Mouse (Mus musculus) lung, embryonic 14.5 days (tissue): ENCODE results near the gene Cldn4. TPM values are rescaled to one million over a fixed set of nuclear protein-coding genes. Genes with fewer than 3 reads are reported as not detected.

Experiments used
- ATAC-seq: fragments of 200-750 bp; cut with Nextera tagmentation; 2 replicates; pipeline ENCODE4 v1.8.0; 2017; ENCODE audit warnings: mild to moderate bottlenecking, moderate TSS enrichment, moderate library complexity; ENCODE audit not compliant: insufficient read depth
- DNase-seq: peaks from one replicate; pipeline ENCODE4 v3.0.0-alpha.2; 2015
- H3K27ac ChIP-seq: fragments of 300-500 bp; sonication (generic); 2 replicates; pipeline ENCODE4 v1.5.1; 2014; ENCODE audit warnings: low read depth, mild to moderate bottlenecking, moderate library complexity
- H3K27me3 ChIP-seq: fragments of 300-500 bp; sonication (generic); 2 replicates; pipeline ENCODE4 v1.6.1; 2014; ENCODE audit warnings: low read length, control low read depth; ENCODE audit not compliant: insufficient read depth
- H3K36me3 ChIP-seq: fragments of 300-500 bp; sonication (generic); 2 replicates; pipeline ENCODE4 v1.6.1; 2014; ENCODE audit warnings: control low read depth; ENCODE audit not compliant: insufficient read depth
- H3K4me1 ChIP-seq: fragments of 300-500 bp; sonication (generic); 2 replicates; pipeline ENCODE4 v1.6.1; 2014; ENCODE audit warnings: antibody characterized with exemption, control low read depth; ENCODE audit not compliant: insufficient read depth
- H3K4me2 ChIP-seq: fragments of 300-500 bp; sonication (generic); 2 replicates; pipeline ENCODE4 v1.6.1; 2014; ENCODE audit warnings: mild to moderate bottlenecking
- H3K4me3 ChIP-seq: fragments of 300-500 bp; sonication (generic); 2 replicates; pipeline ENCODE4 v1.5.1; 2014; ENCODE audit warnings: low read depth, low read length
- H3K9ac ChIP-seq: fragments of 300-500 bp; sonication (generic); 2 replicates; pipeline ENCODE4 v1.6.1; 2014
- H3K9me3 ChIP-seq: fragments of 300-500 bp; sonication (generic); 2 replicates; pipeline ENCODE4 v1.6.1; 2016; ENCODE audit warnings: low read depth, low read length, control low read depth
- CTCF ChIP-seq: IDR thresholded peaks from 2 replicates; pipeline ENCODE4 v1.5.1; 2016; ENCODE audit warnings: antibody characterized with exemption, low read depth
- WGBS: fragments of 180-500 bp; shearing (Covaris S2); extraction: QIAGEN DNeasy Blood & Tissue Kit; methylation state at CpG from one replicate; pipeline ENCODE4 v1.1.7; 2014; 5-methylcytosine and 5-hydroxymethylcytosine counted together
- polyA plus RNA-seq: library from polyadenylated mRNA; unstranded; fragments of >200 nt; fragmentation: Nextera tagmentation; extraction: Ambion mirVana; gene quantifications from 2 replicates; pipeline ENCODE4 v1.2.1, GENCODE M21; 2014

Gene Cldn4
- 41.9 and 42.4 TPM in 2 replicates for polyA plus RNA-seq

GRCm38 (mm10) chr5:134946857-134947255, at the start of gene Cldn4:
TSS of gene Cldn4 (minus strand) at chr5:134946934.
- WGBS: 16% methylated on average over 11 of the region's 11 CpGs
- TF ChIP-seq CTCF: no peak
- Histone ChIP-seq H3K27ac (peak within 1 kb of the TSS; percentile 91), H3K4me2 (peak within 1 kb of the TSS; percentile 55), H3K4me3 (peak within 1 kb of the TSS; percentile 48), H3K4me1 (peaks cover 22% of the 10 kb centered on the region), H3K36me3 (no peaks in the 10 kb centered on the region), H3K9ac (peak within 1 kb of the TSS; percentile 62), H3K9me3 (no peaks in the 10 kb centered on the region), H3K27me3 (peaks cover 25% of the 10 kb centered on the region)
- ATAC-seq: peak; percentile 53
- DNase-seq: peak; percentile 85

- H3K4me1 ChIP-seq: no peaks in the 10 kb centered on the region
- H3K36me3 ChIP-seq: no peaks in the 10 kb centered on the region
- H3K27me3 ChIP-seq: peaks cover 5% of the 10 kb centered on the region
- H3K27ac ChIP-seq: peak overlapping the region; percentile 36; the same call in 1 of the 2 replicates
- no peaks in the 10 kb centered on the region for H3K9me3 ChIP-seq
- WGBS: 65% methylated on average over 5 of the region's 5 CpGs
- no peak overlapping the region for H3K4me3 ChIP-seq
- DNase-seq: no peak
- no peak overlapping the region for H3K4me2 ChIP-seq
- no peak for TF ChIP-seq CTCF
- H3K9ac ChIP-seq: no peak overlapping the region
- ATAC-seq: no peak
These were observed 45.8 kb upstream of the Cldn4 start for GRCm38 (mm10) chr5:134992566-134992965.

GRCm38 (mm10) chr5:134989741-134990140, 43.0 kb upstream of the Cldn4 start:
- H3K36me3 ChIP-seq: no peaks in the 10 kb centered on the region
- WGBS: 44% methylated on average over 6 of the region's 6 CpGs
- H3K27ac ChIP-seq: no peak overlapping the region
- no peaks in the 10 kb centered on the region for H3K4me1 ChIP-seq
- no peaks in the 10 kb centered on the region for H3K9me3 ChIP-seq
- H3K4me2 ChIP-seq: peak overlapping the region; percentile 62
- H3K9ac ChIP-seq: no peak overlapping the region
- no peak for TF ChIP-seq CTCF
- no peak for ATAC-seq
- peak; percentile 47 for DNase-seq
- no peak overlapping the region for H3K4me3 ChIP-seq
- peaks cover 34% of the 10 kb centered on the region for H3K27me3 ChIP-seq

- no peaks in the 10 kb centered on the region for H3K4me1 ChIP-seq
- peaks cover 39% of the 10 kb centered on the region for H3K27me3 ChIP-seq
- no peak for DNase-seq
- H3K9ac ChIP-seq: peak overlapping the region; percentile 23; the same call in 1 of the 2 replicates
- ATAC-seq: no peak
- peak overlapping the region; percentile 52 for H3K4me3 ChIP-seq
- 49% methylated on average over 11 of the region's 11 CpGs for WGBS
- H3K9me3 ChIP-seq: no peaks in the 10 kb centered on the region
- no peak for TF ChIP-seq CTCF
- H3K36me3 ChIP-seq: no peaks in the 10 kb centered on the region
- H3K4me2 ChIP-seq: peak overlapping the region; percentile 62
- 0 out of 2 replicates have a peak overlapping the region, but pooled peaks have one; percentile 26 for H3K27ac ChIP-seq
These were observed 42.4 kb upstream of the Cldn4 start for GRCm38 (mm10) chr5:134989166-134989565.

GRCm38 (mm10) chr5:134986298-134987268, 39.8 kb upstream of the Cldn4 start:
- H3K4me1 ChIP-seq: no peaks in the 10 kb centered on the region
- H3K4me3 ChIP-seq: peak overlapping the region; percentile 52
- H3K36me3 ChIP-seq: no peaks in the 10 kb centered on the region
- WGBS: 4% methylated on average over 79 of the region's 79 CpGs
- TF ChIP-seq CTCF: peak; percentile 39
- ATAC-seq (peak; percentile 12; the same call in 1 of the 2 replicates), DNase-seq (peak; percentile 52)
- peaks cover 39% of the 10 kb centered on the region for H3K27me3 ChIP-seq
- H3K9ac ChIP-seq: peak overlapping the region; percentile 76
- peak overlapping the region; percentile 95 for H3K27ac ChIP-seq
- peak overlapping the region; percentile 62 for H3K4me2 ChIP-seq
- H3K9me3 ChIP-seq: no peaks in the 10 kb centered on the region

GRCm38 (mm10) chr5:134985633-134986297, 39.0 kb upstream of the Cldn4 start, which contains the start of gene Cldn3:
TSS of gene Cldn3 (plus strand) at chr5:134986214.
- H3K4me2 ChIP-seq: peak within 1 kb of the TSS; percentile 62
- H3K9ac ChIP-seq: peak within 1 kb of the TSS; percentile 76
- no peaks in the 10 kb centered on the region for H3K9me3 ChIP-seq
- ATAC-seq (peak; percentile 93), DNase-seq (peak; percentile 82)
- no peaks in the 10 kb centered on the region for H3K36me3 ChIP-seq
- H3K27ac ChIP-seq: peak within 1 kb of the TSS; percentile 95
- TF ChIP-seq CTCF: no peak
- no peaks in the 10 kb centered on the region for H3K4me1 ChIP-seq
- under 1% methylated on average over 25 of the region's 25 CpGs for WGBS
- H3K27me3 ChIP-seq: peaks cover 39% of the 10 kb centered on the region
- peak within 1 kb of the TSS; percentile 52 for H3K4me3 ChIP-seq
